Mouse (Mus musculus): ENCODE measurements around the gene Sema3g. TPM values are rescaled to one million over a fixed set of nuclear protein-coding genes. Genes with fewer than 3 reads are reported as not detected.

The Sema3g gene
- polyA plus RNA-seq, 1 experiment from 2014 or later: 0.43 TPM

DNA sequence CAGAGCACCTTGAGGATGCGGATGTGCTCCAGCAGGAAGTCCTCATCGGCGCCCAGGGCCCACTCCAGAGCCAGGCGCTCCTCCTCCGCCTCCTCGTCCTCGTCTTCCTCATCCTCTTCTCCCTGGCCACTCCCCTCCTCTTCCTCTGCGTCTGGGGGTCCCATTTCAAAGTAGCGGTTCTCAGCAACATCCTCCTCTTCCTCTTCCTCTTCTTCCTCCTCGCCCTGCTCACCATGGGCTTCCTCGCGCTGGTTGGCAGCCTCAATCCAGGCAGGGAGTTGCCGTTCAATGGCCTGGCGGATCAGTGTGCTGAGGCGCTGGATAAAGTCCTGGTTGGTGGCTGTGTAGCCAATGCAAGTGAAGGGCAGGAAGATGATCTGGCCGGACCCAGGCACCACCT is 40.4 kb upstream of the Sema3g start:
- Histone ChIP-seq H3K9me3 (ENCODE audit: control insufficient read depth, low read depth, low read length) (no peaks in the 10 kb centered on the region), H3K9ac (replicated peaks; ENCODE audit: low read depth, low read length) (no peak overlapping the region), H3K4me1 (ENCODE audit: control insufficient read depth, insufficient read depth, low read length) (no peaks in the 10 kb centered on the region), H3K4me3 (ENCODE audit: low read depth, low read length) (no peak overlapping the region), H3K27ac (ENCODE audit: low read length) (no peak overlapping the region), H3K36me3 (ENCODE audit: control insufficient read depth, insufficient read depth, low read length) (peaks cover 95% of the 10 kb centered on the region), H3K27me3 (ENCODE audit: control insufficient read depth, insufficient read depth, low read length) (no peaks in the 10 kb centered on the region), H3K4me2 (replicated peaks; ENCODE audit: low read depth, low read length) (no peak overlapping the region)
- no peak for ATAC-seq (ENCODE audit: insufficient number of reproducible peaks, insufficient read depth, low FRiP score, low read depth)
- 81% methylated on average over 16 of the region's 16 CpGs for WGBS

DNA sequence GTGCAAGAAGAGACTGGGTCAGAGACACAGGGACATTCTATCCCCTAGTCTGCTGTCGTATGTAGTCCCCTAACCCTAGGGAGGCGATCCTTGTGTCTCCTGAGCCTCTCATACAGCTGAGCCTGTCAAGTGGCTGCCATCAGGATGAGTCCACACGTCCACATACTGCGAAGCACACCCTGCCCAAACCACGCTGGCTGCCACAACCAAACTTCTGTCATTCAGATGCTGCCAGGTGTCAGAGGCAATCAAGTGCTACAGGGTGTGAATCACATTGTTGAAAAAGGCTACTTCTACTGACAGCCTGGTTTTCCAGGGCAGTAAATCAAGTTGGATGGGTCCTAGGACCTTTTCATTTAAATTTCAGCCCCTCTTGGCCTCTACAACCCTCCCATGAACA is 39.9 kb upstream of the Sema3g start:
- no peaks in the 10 kb centered on the region for H3K9me3 ChIP-seq (ENCODE audit: control insufficient read depth, low read depth, low read length)
- 92% methylated on average over 5 of the region's 5 CpGs for WGBS
- H3K4me3 ChIP-seq (ENCODE audit: low read depth, low read length): no peak overlapping the region
- H3K36me3 ChIP-seq (ENCODE audit: control insufficient read depth, insufficient read depth, low read length): peaks cover 95% of the 10 kb centered on the region
- H3K27ac ChIP-seq (ENCODE audit: low read length): no peak overlapping the region
- H3K4me2 ChIP-seq (replicated peaks; ENCODE audit: low read depth, low read length): no peak overlapping the region
- ATAC-seq (ENCODE audit: insufficient number of reproducible peaks, insufficient read depth, low FRiP score, low read depth): no peak
- no peaks in the 10 kb centered on the region for H3K4me1 ChIP-seq (ENCODE audit: control insufficient read depth, insufficient read depth, low read length)
- no peak overlapping the region for H3K9ac ChIP-seq (replicated peaks; ENCODE audit: low read depth, low read length)
- H3K27me3 ChIP-seq (ENCODE audit: control insufficient read depth, insufficient read depth, low read length): no peaks in the 10 kb centered on the region

DNA sequence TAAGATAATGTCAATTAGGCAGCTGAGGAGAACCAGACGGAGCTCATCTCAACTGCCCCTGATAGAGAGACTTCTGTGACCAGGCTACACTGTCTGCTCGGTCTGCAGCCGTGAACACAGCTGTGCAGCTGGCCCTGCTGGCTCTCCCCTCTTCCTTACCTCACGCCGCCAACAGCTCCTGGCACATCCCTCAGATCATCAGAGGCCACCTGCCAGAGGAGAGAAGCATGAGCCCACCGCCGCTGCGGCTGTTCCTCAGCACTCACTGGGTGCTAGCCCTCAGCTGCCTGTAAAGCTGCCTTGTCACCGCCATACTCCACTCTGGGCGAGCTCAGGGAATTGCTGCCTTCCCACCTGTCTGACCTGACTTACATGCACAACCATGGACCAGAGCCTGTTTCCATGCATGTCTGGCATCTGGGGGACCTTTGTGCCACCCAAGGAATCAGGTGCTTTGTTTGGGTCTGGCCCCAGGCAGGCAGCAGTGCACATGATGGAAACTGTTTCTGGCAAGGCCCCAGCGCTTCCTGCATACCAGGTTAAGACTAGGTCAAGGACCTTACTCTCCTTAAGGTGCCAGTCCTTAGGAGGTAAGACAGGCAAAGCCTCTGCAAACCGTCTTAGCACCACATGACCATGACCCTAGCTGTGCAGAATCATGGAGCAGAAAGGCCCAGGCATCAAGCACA is 37.8 kb upstream of the Sema3g start:
- H3K27ac ChIP-seq (ENCODE audit: low read length): no peak overlapping the region
- 85% methylated on average over 12 of the region's 12 CpGs for WGBS
- no peak overlapping the region for H3K9ac ChIP-seq (replicated peaks; ENCODE audit: low read depth, low read length)
- H3K4me1 ChIP-seq (ENCODE audit: control insufficient read depth, insufficient read depth, low read length): no peaks in the 10 kb centered on the region
- H3K9me3 ChIP-seq (ENCODE audit: control insufficient read depth, low read depth, low read length): no peaks in the 10 kb centered on the region
- ATAC-seq (ENCODE audit: insufficient number of reproducible peaks, insufficient read depth, low FRiP score, low read depth): no peak
- H3K27me3 ChIP-seq (ENCODE audit: control insufficient read depth, insufficient read depth, low read length): no peaks in the 10 kb centered on the region
- peaks cover 94% of the 10 kb centered on the region for H3K36me3 ChIP-seq (ENCODE audit: control insufficient read depth, insufficient read depth, low read length)
- no peak overlapping the region for H3K4me3 ChIP-seq (ENCODE audit: low read depth, low read length)
- no peak overlapping the region for H3K4me2 ChIP-seq (replicated peaks; ENCODE audit: low read depth, low read length)

DNA sequence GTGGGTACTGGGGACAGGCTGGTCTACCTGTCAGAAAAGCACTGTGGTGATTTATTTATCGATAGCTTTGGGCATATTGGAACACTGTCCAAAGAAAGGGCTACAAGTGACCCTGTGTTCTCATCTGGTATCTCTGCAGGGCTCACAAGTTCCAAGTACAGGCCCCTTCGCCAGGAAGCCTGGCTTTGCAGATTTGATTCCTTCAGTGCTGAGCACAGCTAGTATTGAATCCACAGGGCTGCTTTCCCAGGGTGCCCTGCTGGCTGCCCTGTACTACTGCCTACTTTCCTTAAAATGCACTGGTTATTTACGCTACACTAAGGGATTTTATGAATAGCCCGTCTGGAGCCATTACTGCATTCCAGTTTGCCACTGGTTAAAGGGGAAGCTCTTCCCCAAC is 36.1 kb upstream of the Sema3g start:
- Histone ChIP-seq H3K27ac (ENCODE audit: low read length) (no peak overlapping the region), H3K9ac (replicated peaks; ENCODE audit: low read depth, low read length) (no peak overlapping the region), H3K9me3 (ENCODE audit: control insufficient read depth, low read depth, low read length) (no peaks in the 10 kb centered on the region), H3K36me3 (ENCODE audit: control insufficient read depth, insufficient read depth, low read length) (peaks cover 95% of the 10 kb centered on the region), H3K4me2 (replicated peaks; ENCODE audit: low read depth, low read length) (no peak overlapping the region), H3K27me3 (ENCODE audit: control insufficient read depth, insufficient read depth, low read length) (no peaks in the 10 kb centered on the region), H3K4me3 (ENCODE audit: low read depth, low read length) (no peak overlapping the region), H3K4me1 (ENCODE audit: control insufficient read depth, insufficient read depth, low read length) (no peaks in the 10 kb centered on the region)
- WGBS: 79% methylated on average over 4 of the region's 4 CpGs
- no peak for ATAC-seq (ENCODE audit: insufficient number of reproducible peaks, insufficient read depth, low FRiP score, low read depth)

DNA sequence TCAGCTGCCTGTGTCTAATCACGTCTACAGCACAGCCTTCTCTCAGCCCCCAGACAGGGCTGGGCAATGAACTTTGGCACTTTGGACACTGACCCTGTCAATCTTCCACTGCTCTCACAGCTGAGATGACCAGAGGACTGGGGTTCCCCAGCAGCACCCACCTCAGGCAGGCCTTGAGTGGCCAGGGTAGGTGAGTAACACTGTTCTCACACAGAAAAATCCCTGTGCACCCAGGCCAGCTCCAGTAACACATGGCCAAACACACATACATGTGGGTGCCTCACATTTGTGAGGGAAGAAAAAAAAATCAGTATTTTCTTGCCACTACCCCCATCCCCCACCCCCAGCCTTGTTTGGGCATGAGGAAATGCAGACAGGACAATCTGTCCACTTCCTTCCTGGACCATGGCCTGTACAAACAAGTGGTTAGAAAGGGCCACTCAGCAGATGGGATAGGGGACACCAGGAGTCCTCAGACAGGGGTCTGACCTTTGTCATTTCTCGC is 34.8 kb upstream of the Sema3g start:
- no peak overlapping the region for H3K9ac ChIP-seq (replicated peaks; ENCODE audit: low read depth, low read length)
- H3K27ac ChIP-seq (ENCODE audit: low read length): no peak overlapping the region
- H3K4me3 ChIP-seq (ENCODE audit: low read depth, low read length): no peak overlapping the region
- H3K4me2 ChIP-seq (replicated peaks; ENCODE audit: low read depth, low read length): no peak overlapping the region
- 65% methylated on average over 2 of the region's 2 CpGs for WGBS
- H3K9me3 ChIP-seq (ENCODE audit: control insufficient read depth, low read depth, low read length): no peaks in the 10 kb centered on the region
- ATAC-seq (ENCODE audit: insufficient number of reproducible peaks, insufficient read depth, low FRiP score, low read depth): no peak
- no peaks in the 10 kb centered on the region for H3K27me3 ChIP-seq (ENCODE audit: control insufficient read depth, insufficient read depth, low read length)
- peaks cover 95% of the 10 kb centered on the region for H3K36me3 ChIP-seq (ENCODE audit: control insufficient read depth, insufficient read depth, low read length)
- H3K4me1 ChIP-seq (ENCODE audit: control insufficient read depth, insufficient read depth, low read length): no peaks in the 10 kb centered on the region

DNA sequence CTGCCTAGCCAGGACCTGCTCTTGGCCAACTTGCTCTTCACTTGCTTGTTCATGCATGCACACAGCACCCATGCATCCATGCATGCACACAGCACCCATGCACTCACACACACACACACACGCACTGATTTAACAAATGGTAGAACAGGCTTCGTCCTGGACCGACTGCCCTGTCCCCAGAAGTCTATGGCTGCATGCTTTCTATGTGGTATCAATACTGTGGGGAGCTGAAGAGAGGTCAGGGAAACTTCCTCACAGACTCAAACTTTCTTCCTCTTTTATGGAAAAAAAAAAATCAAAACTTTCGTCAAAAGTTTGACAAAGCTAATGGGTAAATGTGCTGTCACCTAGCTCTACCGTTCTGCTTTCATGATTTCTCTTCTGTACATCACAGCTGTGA is 34.1 kb upstream of the Sema3g start:
- H3K9me3 ChIP-seq (ENCODE audit: control insufficient read depth, low read depth, low read length): no peaks in the 10 kb centered on the region
- H3K27ac ChIP-seq (ENCODE audit: low read length): no peak overlapping the region
- no peaks in the 10 kb centered on the region for H3K27me3 ChIP-seq (ENCODE audit: control insufficient read depth, insufficient read depth, low read length)
- no peak overlapping the region for H3K4me3 ChIP-seq (ENCODE audit: low read depth, low read length)
- H3K36me3 ChIP-seq (ENCODE audit: control insufficient read depth, insufficient read depth, low read length): peaks cover 98% of the 10 kb centered on the region
- no peak for ATAC-seq (ENCODE audit: insufficient number of reproducible peaks, insufficient read depth, low FRiP score, low read depth)
- 88% methylated on average over 5 of the region's 5 CpGs for WGBS
- H3K4me1 ChIP-seq (ENCODE audit: control insufficient read depth, insufficient read depth, low read length): no peaks in the 10 kb centered on the region
- H3K9ac ChIP-seq (replicated peaks; ENCODE audit: low read depth, low read length): no peak overlapping the region
- no peak overlapping the region for H3K4me2 ChIP-seq (replicated peaks; ENCODE audit: low read depth, low read length)

DNA sequence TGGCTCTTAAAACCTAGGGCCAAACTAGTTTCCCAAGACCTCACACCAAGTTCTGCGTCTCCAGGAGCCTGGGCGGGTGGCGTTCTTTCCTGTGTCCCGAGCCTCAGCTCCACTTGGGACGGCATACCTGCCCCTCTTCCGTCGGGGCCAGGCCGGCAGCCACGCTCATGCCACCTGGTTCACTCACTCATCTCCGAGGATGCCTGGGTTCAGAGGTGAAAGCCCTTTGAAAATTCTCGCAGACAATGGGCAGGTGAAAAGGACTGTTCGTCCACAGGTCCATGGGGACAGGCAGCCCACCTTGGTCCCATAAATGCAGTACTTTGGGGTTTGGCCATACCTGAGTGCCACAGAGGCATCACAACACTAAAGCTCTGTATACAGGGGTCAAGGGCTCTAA is 33.5 kb upstream of the Sema3g start:
- Histone ChIP-seq H3K27ac (ENCODE audit: low read length) (no peak overlapping the region), H3K4me1 (ENCODE audit: control insufficient read depth, insufficient read depth, low read length) (no peaks in the 10 kb centered on the region), H3K9me3 (ENCODE audit: control insufficient read depth, low read depth, low read length) (no peaks in the 10 kb centered on the region), H3K4me3 (ENCODE audit: low read depth, low read length) (no peak overlapping the region), H3K4me2 (replicated peaks; ENCODE audit: low read depth, low read length) (no peak overlapping the region), H3K27me3 (ENCODE audit: control insufficient read depth, insufficient read depth, low read length) (no peaks in the 10 kb centered on the region), H3K9ac (replicated peaks; ENCODE audit: low read depth, low read length) (no peak overlapping the region), H3K36me3 (ENCODE audit: control insufficient read depth, insufficient read depth, low read length) (peaks cover 98% of the 10 kb centered on the region)
- 88% methylated on average over 12 of the region's 12 CpGs for WGBS
- ATAC-seq (ENCODE audit: insufficient number of reproducible peaks, insufficient read depth, low FRiP score, low read depth): no peak

DNA sequence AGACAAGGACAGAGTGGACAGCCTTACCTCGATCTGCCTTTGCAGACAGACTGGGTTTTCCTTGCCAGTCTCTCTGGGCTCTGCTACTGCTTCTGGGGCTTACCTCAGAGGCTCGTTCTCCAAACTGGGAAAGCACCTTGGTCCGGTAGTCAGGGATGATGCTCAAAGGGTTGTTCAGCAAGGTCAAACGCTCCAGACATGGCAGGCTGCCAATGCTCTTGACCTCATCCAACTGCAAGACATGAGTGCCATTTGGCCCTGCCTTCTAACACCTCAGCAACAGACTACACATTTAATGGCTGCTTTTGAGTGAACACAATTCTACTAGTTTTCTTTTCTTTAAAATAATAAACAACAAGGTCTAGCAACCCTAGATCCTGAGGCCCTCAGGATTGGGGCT is 31.0 kb upstream of the Sema3g start:
- Histone ChIP-seq H3K9ac (replicated peaks; ENCODE audit: low read depth, low read length) (no peak overlapping the region), H3K4me3 (ENCODE audit: low read depth, low read length) (no peak overlapping the region), H3K27ac (ENCODE audit: low read length) (no peak overlapping the region), H3K27me3 (ENCODE audit: control insufficient read depth, insufficient read depth, low read length) (no peaks in the 10 kb centered on the region), H3K9me3 (ENCODE audit: control insufficient read depth, low read depth, low read length) (no peaks in the 10 kb centered on the region), H3K36me3 (ENCODE audit: control insufficient read depth, insufficient read depth, low read length) (peaks cover 99% of the 10 kb centered on the region), H3K4me2 (replicated peaks; ENCODE audit: low read depth, low read length) (no peak overlapping the region), H3K4me1 (ENCODE audit: control insufficient read depth, insufficient read depth, low read length) (no peaks in the 10 kb centered on the region)
- WGBS: 77% methylated on average over 4 of the region's 4 CpGs
- ATAC-seq (ENCODE audit: insufficient number of reproducible peaks, insufficient read depth, low FRiP score, low read depth): no peak

DNA sequence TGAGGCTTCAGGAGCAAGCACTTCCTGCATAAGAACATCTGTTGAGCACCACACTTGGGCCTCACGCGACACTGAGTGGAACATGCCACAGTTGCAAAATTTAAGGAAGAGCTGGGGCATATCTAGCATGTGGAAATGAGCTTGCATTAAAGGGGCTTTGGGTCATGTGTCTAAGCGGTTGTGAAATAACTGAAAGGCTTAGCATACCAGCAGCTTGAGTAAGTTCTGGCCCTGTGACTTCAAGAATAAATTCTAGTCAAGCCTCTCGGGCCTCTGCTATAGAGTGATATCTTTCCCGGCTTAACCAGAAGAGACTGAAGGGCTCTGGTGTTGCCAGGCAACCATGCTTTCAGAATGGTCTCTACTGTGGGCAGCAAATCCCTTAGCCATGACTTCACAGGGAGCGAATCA is 28.9 kb upstream of the Sema3g start:
- H3K4me1 ChIP-seq (ENCODE audit: control insufficient read depth, insufficient read depth, low read length): no peaks in the 10 kb centered on the region
- no peak overlapping the region for H3K27ac ChIP-seq (ENCODE audit: low read length)
- H3K9me3 ChIP-seq (ENCODE audit: control insufficient read depth, low read depth, low read length): no peaks in the 10 kb centered on the region
- 72% methylated on average over 6 of the region's 6 CpGs for WGBS
- H3K4me3 ChIP-seq (ENCODE audit: low read depth, low read length): no peak overlapping the region
- no peak overlapping the region for H3K9ac ChIP-seq (replicated peaks; ENCODE audit: low read depth, low read length)
- no peak overlapping the region for H3K4me2 ChIP-seq (replicated peaks; ENCODE audit: low read depth, low read length)
- no peak for ATAC-seq (ENCODE audit: insufficient number of reproducible peaks, insufficient read depth, low FRiP score, low read depth)
- H3K36me3 ChIP-seq (ENCODE audit: control insufficient read depth, insufficient read depth, low read length): peaks cover 99% of the 10 kb centered on the region
- H3K27me3 ChIP-seq (ENCODE audit: control insufficient read depth, insufficient read depth, low read length): no peaks in the 10 kb centered on the region

All from stomach, embryonic 14.5 days (tissue).